ENCODE assay signal across 27 mouse cellular contexts in genomic region chr17:56936731-56937130, GRCm38 (mm10). TPM values are rescaled to one million over a fixed set of nuclear protein-coding genes. Genes with fewer than 3 reads are reported as not detected.
"Had no signal": no experiment of that assay in that cellular context is flagged by ENCODE, and none has a peak within 500 bp of the region (broad histone marks: within the 10 kb centered on the region; RNA-seq: fewer than 3 reads in every experiment).

No protein-coding gene starts in this region.

- DNase-seq: heart, postnatal 14 days; heart, postnatal 36 days; heart, postnatal 4 days; kidney, adult 11 months; kidney, adult 18-20 months; kidney, adult 2 months; kidney, adult 8-10 months; kidney, adult 9 months; kidney, postnatal 10 days; kidney, postnatal 14 days; kidney, postnatal 25 days; kidney, postnatal 36 days; kidney, postnatal 4 days; layer of hippocampus, adult 9-11 months; layer of hippocampus, postnatal 36 days had no signal

RNA-seq across cellular contexts. Expression of gene Acer1, which starts 45.2 kb away (rescaled TPM):
- total RNA-seq: heart, postnatal 14 days; heart, postnatal 25 days; heart, postnatal 36 days; heart, postnatal 4 days; hematopoietic stem cell, adult 5-6 weeks; hindbrain, postnatal 0 days; layer of hippocampus, adult 18-20 months; layer of hippocampus, adult 2 months; layer of hippocampus, adult 8-10 months; layer of hippocampus, postnatal 10 days; layer of hippocampus, postnatal 14 days; layer of hippocampus, postnatal 25 days; layer of hippocampus, postnatal 36 days; left cerebral cortex, adult 18-20 months; left cerebral cortex, adult 2 months; left cerebral cortex, adult 8-10 months had no signal
